Mouse (Mus musculus) E14TG2a.4 (cell line): ENCODE measurements around the gene Arhgap27.

Source experiments
- CTCF ChIP-seq: conservative IDR thresholded peaks from 2 replicates; pipeline ENCODE4 v1.5.1; 2014; ENCODE audit warnings: low read length
- NANOG ChIP-seq: IDR thresholded peaks from 2 replicates; pipeline ENCODE4 v1.6.1; 2014; ENCODE audit warnings: borderline replicate concordance, low read length, mixed read lengths

- TF ChIP-seq CTCF (no peak), NANOG (no peak)
These were observed 39.2 kb upstream of the Arhgap27 start for GRCm38 (mm10) chr11:103402738-103403137.
